Mouse (Mus musculus): ENCODE measurements at regions not wholly inside any gene's neighbourhood (a gene's known extent, or its start where the extent isn't known, plus 50 kb on each side); places are given as distances from the start of the nearest gene placed in this dataset.

DNA sequence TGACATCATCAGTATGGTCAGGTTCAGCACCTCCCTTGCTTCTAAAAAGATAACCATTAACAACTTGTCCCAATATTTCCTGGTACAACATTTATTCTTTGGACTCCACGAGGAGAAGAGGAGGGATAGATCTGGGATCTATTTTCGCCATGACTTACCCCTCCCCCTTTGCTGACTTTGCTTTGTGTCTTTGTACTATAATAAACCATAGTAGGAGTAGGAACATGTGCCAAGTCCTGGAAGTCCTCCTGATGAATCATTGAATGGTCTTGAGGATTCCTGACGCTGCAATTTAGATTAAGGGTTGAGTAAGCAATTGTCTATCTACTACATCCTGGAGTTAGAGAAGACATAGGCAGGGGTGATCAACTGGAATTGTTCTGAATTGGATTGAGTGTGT, 71.2 kb downstream of the Rbm11 start:
- DNase-seq (ENCODE audit: low read depth, low spot score) = no peak

DNA sequence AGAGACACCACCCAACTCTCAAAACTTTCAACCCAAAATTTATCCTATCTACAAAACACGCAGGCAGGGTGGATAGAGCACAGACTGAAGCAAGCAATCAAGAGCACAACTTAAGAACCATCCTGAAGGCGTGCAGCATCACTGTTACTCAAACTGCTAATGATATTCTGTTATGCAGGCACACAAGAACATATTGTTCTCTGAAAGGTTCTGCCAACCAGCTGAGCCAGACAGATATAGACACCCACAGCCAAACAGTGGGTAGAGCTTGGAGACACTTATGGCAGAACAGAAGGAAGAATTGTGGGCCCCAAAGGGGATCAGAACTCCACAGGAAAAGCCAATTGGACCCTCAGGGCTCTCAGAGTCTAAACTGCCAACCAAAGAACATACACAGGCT, 74.9 kb downstream of the Rbm11 start:
- DNase-seq (ENCODE audit: low read depth, low spot score) = no peak

DNA sequence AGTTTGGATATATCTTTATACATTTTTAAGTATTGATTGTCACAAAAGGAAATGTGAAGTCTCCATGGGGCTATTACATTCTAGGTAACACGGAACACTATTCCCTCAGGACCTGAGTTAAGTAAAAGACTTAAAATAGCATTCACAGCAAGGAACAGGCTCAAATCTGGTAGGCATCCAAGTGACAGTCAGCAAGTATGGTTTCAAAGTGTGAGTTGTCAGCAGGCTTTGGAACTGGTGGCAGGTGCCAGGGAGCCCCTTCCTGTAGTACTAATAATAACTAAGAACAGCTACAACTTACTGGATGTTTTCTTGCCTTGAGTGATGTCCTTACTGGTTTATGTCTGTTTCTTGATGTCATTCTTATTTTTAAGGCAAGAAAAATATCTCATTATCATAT, 79.5 kb downstream of the Rbm11 start:
- no peak for DNase-seq (ENCODE audit: low read depth, low spot score)

DNA sequence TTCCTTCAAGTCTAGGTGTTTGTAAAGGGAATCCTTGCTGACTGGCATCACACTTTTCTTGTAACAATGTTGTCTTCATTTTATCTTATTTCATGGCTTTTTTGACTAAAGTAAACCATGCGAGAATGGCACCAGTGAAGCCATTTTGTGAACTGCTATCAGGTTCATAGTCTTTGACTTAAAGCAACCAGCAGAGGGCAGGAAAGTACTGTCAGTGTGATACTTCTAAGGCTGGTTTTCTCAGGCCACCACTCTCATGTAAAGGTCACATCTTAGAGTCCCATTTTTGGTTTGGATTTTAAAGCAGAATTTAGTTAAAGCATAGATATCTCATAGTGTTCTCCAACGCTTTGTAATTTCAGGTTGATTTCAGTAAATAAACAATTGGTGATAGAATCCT, 83.2 kb downstream of the Rbm11 start:
- DNase-seq (ENCODE audit: low read depth, low spot score) = peak; percentile 38

- DNase-seq (ENCODE audit: low read depth, low spot score) = no peak
Observed at GRCm38 (mm10) chr16:75677180-75677579, 84.5 kb downstream of the Rbm11 start.
